Mouse (Mus musculus): ENCODE measurements at regions not wholly inside any gene's neighbourhood (a gene's known extent, or its start where the extent isn't known, plus 50 kb on each side); places are given as distances from the start of the nearest gene placed in this dataset.

GRCm38 (mm10) chr4:52361751-52362150, 77.3 kb upstream of the Smc2 start:
- Histone ChIP-seq H3K4me1 (ENCODE audit: insufficient read depth, low read length) (no peaks in the 10 kb centered on the region), H3K9ac (replicated peaks; ENCODE audit: low read length) (no peak overlapping the region), H3K4me2 (replicated peaks; ENCODE audit: low read depth, low read length) (no peak overlapping the region), H3K27ac (ENCODE audit: low read length) (no peak overlapping the region), H3K4me3 (ENCODE audit: low read length) (no peak overlapping the region), H3K36me3 (ENCODE audit: insufficient read depth, low read length) (no peaks in the 10 kb centered on the region), H3K27me3 (ENCODE audit: insufficient read depth, low read length) (no peaks in the 10 kb centered on the region), H3K9me3 (ENCODE audit: low read length) (no peaks in the 10 kb centered on the region)
- 0 out of 2 replicates have a peak, but pooled peaks have one; percentile 27 for ATAC-seq (ENCODE audit: low FRiP score, low TSS enrichment)
- WGBS = 64% methylated on average over 6 of the region's 6 CpGs

GRCm38 (mm10) chr4:52365866-52366265, 73.2 kb upstream of the Smc2 start:
- H3K27me3 ChIP-seq (ENCODE audit: insufficient read depth, low read length) = no peaks in the 10 kb centered on the region
- ATAC-seq (ENCODE audit: low FRiP score, low TSS enrichment) = no peak
- H3K4me2 ChIP-seq (replicated peaks; ENCODE audit: low read depth, low read length) = no peak overlapping the region
- no peak overlapping the region for H3K4me3 ChIP-seq (ENCODE audit: low read length)
- no peaks in the 10 kb centered on the region for H3K9me3 ChIP-seq (ENCODE audit: low read length)
- no peaks in the 10 kb centered on the region for H3K36me3 ChIP-seq (ENCODE audit: insufficient read depth, low read length)
- no peak overlapping the region for H3K27ac ChIP-seq (ENCODE audit: low read length)
- H3K4me1 ChIP-seq (ENCODE audit: insufficient read depth, low read length) = no peaks in the 10 kb centered on the region
- no peak overlapping the region for H3K9ac ChIP-seq (replicated peaks; ENCODE audit: low read length)
- WGBS = 94% methylated on average over 4 of the region's 4 CpGs

- Histone ChIP-seq H3K27ac (ENCODE audit: low read length) (no peak overlapping the region), H3K9me3 (ENCODE audit: low read length) (no peaks in the 10 kb centered on the region), H3K27me3 (ENCODE audit: insufficient read depth, low read length) (no peaks in the 10 kb centered on the region), H3K4me2 (replicated peaks; ENCODE audit: low read depth, low read length) (no peak overlapping the region), H3K4me3 (ENCODE audit: low read length) (no peak overlapping the region), H3K36me3 (ENCODE audit: insufficient read depth, low read length) (no peaks in the 10 kb centered on the region), H3K9ac (replicated peaks; ENCODE audit: low read length) (no peak overlapping the region), H3K4me1 (ENCODE audit: insufficient read depth, low read length) (no peaks in the 10 kb centered on the region)
- ATAC-seq (ENCODE audit: low FRiP score, low TSS enrichment) = no peak
- WGBS = 85% methylated on average over 3 of the region's 3 CpGs
These were observed 70.5 kb upstream of the Smc2 start for GRCm38 (mm10) chr4:52368527-52368926.
